Mouse (Mus musculus) adrenal gland, postnatal 25 days (tissue): ENCODE measurements at regions not wholly inside any gene's neighbourhood (a gene's known extent, or its start where the extent isn't known, plus 50 kb on each side); places are given as distances from the start of the nearest gene placed in this dataset.
A peak's percentile ranks its signal among the peaks of the same experiment; 100 is the strongest.

Experiments used
- DNase-seq: peaks from one replicate; pipeline ENCODE4 v3.0.0; 2021; ENCODE audit warnings: mixed read lengths

GRCm38 (mm10) chr5:52309317-52310060 is 54.1 kb upstream of the Sod3 start:
- peak; percentile 56 for DNase-seq

GRCm38 (mm10) chr5:52296303-52296702 is 67.3 kb upstream of the Sod3 start:
- DNase-seq, result no peak

- no peak for DNase-seq
Observed at GRCm38 (mm10) chr5:52294466-52294865, 69.1 kb upstream of the Sod3 start.

GRCm38 (mm10) chr5:52288319-52288718 is 75.3 kb upstream of the Sod3 start:
- DNase-seq, result no peak

GRCm38 (mm10) chr5:52280871-52281270 is 82.7 kb upstream of the Sod3 start:
- DNase-seq, result no peak

GRCm38 (mm10) chr5:52278111-52278510 is 85.5 kb upstream of the Sod3 start:
- no peak for DNase-seq

GRCm38 (mm10) chr5:52263214-52263613 is 72.9 kb upstream of the Dhx15 start:
- DNase-seq, result no peak

- no peak for DNase-seq
Observed at GRCm38 (mm10) chr5:52258075-52258474, 67.8 kb upstream of the Dhx15 start.

GRCm38 (mm10) chr5:52254602-52255071 is 64.3 kb upstream of the Dhx15 start:
- no peak for DNase-seq

GRCm38 (mm10) chr5:52249804-52250203 is 59.5 kb upstream of the Dhx15 start:
- DNase-seq, result no peak

- DNase-seq, result no peak
Observed at GRCm38 (mm10) chr5:52243931-52244330, 53.6 kb upstream of the Dhx15 start.

GRCm38 (mm10) chr5:52242414-52242813 is 52.1 kb upstream of the Dhx15 start:
- DNase-seq, result no peak

- DNase-seq, result peak; percentile 32
Observed at GRCm38 (mm10) chr5:52240540-52240939, 50.2 kb upstream of the Dhx15 start.
